In the genomic region with DNA sequence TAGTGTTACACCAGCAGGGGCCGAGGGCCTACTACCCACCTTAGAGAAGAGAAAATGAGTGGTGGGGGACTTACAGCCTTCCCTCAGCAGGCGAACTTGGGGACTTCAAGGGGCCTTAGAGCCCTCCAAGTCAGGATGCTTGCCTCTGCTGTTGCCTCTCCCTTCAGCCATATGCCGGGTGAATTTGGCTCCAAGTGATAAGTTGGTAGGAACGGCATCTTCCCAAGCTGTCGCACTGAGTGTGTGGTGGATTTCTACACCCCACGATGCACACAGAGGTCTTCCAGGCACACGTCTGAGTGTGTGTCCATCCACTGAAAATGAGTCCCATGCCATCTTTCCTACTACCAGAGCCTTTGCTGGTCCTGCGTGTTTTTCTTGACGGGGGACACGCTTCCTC, we compare ENCODE assay signal across 21 mouse cellular contexts.
"Had no signal": no experiment of that assay in that cellular context is flagged by ENCODE, and none has a peak within 500 bp of the region (broad histone marks: within the 10 kb centered on the region; RNA-seq: fewer than 3 reads in every experiment).

No protein-coding gene starts in this region.

- H3K4me2 ChIP-seq: limb, embryonic 12.5 days; limb, embryonic 15.5 days; liver, embryonic 11.5 days; lung, embryonic 14.5 days; midbrain, embryonic 13.5 days; neural tube, embryonic 13.5 days had no signal

- H3K36me3 ChIP-seq: limb, embryonic 12.5 days; limb, embryonic 15.5 days; midbrain, embryonic 10.5 days; midbrain, embryonic 13.5 days; neural tube, embryonic 13.5 days had no signal

- H3K4me3 ChIP-seq: limb, embryonic 12.5 days; limb, embryonic 15.5 days; megakaryocyte, embryonic 14.5 days; midbrain, embryonic 10.5 days; midbrain, embryonic 13.5 days; myocyte; neural tube, embryonic 13.5 days had no signal

- H3K27ac ChIP-seq: limb, embryonic 12.5 days; limb, embryonic 15.5 days; liver, embryonic 14.5 days; macrophage; midbrain, embryonic 10.5 days; midbrain, embryonic 13.5 days; neural tube, embryonic 13.5 days had no signal

- DNase-seq: kidney, adult 18-20 months; kidney, adult 9 months; kidney, postnatal 14 days; kidney, postnatal 4 days; left cerebral cortex, postnatal 4 days; liver, postnatal 0 days; lung, embryonic 14.5 days; thymus, adult 18-20 months; thymus, postnatal 36 days had no signal

- H3K27me3 ChIP-seq: midbrain, embryonic 13.5 days; neural tube, embryonic 13.5 days had no signal

- ATAC-seq: liver, postnatal 0 days; lung, postnatal 0 days; midbrain, embryonic 13.5 days; midbrain, embryonic 16.5 days had no signal

- H3K9ac ChIP-seq: limb, embryonic 12.5 days; limb, embryonic 15.5 days; liver, embryonic 14.5 days; liver, postnatal 0 days; lung, embryonic 14.5 days; midbrain, embryonic 13.5 days; neural tube, embryonic 13.5 days had no signal

- H3K9me3 ChIP-seq: limb, embryonic 12.5 days; limb, embryonic 15.5 days; megakaryocyte, embryonic 14.5 days; midbrain, embryonic 10.5 days; midbrain, embryonic 13.5 days; neural tube, embryonic 13.5 days had no signal

- H3K4me1 ChIP-seq: limb, embryonic 12.5 days; limb, embryonic 15.5 days; megakaryocyte, embryonic 14.5 days had no signal
